Mouse (Mus musculus) common myeloid progenitor, adult 5-6 weeks (primary cell): ENCODE measurements at regions not wholly inside any gene's neighbourhood (a gene's known extent, or its start where the extent isn't known, plus 50 kb on each side); places are given as distances from the start of the nearest gene placed in this dataset.

Experiments
- ATAC-seq: replicated peaks from 2 replicates; pipeline ENCODE4 v1.8.0; 2016; ENCODE audit warnings: low read depth, mild to moderate bottlenecking, moderate TSS enrichment, inconsistent platforms; ENCODE audit not compliant: poor library complexity, severe bottlenecking

DNA sequence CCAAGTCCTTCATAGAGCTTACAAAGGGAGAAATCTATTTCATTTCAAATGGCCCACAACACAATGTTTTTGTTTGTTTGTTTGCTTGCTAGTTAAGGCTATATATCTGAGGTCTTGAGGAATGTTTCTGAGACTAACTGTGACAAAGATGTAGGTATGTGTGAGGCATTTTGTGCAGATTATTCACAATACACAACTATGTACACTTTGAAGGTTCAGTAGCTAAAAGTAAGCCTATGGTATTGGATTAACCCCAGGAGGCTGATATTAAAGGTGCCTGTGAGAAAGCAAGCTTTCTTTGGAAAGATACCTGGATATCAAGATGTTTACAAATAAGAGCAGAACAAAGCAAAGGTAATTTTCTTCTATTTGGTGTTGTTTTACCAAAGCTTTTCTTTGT is 179.8 kb downstream of the Ifng start:
- no peak for ATAC-seq

DNA sequence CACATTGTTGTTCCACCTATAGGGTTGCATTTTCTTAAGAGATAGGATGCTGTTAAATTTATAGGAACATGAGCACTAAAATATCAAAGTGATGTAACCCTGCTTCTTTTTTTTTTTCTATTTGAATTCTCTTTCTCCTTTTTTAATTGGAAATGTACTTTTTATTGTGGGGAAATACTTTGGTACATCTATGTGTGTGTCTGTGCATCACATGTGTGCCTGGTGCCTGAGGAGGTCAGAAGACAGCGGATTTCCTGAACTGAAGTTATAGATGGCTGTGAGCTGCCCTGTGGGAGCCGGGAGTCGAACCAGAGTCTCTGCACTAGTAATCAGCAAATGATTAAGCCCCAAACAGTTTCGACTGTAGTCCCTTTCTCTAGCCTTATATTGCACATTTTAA is 180.7 kb downstream of the Ifng start:
- ATAC-seq: no peak

DNA sequence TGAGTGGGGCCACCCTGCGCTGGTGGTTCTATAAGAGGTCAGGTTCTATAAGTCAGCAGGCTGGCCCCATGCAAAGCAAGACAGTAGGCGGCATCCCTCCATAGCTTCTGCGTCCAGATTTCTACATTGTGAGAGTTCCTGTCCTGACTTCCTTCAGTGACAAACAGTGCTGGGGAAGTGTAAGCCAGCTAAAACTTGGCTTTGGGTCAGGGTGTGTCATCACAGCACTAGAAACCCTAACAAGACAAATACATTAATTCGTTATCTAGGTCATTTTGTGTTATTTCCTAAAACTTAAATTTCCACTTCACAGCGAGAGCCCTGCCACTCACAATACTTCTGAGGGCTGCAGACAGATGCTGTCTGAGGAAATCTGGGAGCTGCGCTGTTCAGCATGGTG is 181.3 kb downstream of the Ifng start:
- ATAC-seq: no peak

DNA sequence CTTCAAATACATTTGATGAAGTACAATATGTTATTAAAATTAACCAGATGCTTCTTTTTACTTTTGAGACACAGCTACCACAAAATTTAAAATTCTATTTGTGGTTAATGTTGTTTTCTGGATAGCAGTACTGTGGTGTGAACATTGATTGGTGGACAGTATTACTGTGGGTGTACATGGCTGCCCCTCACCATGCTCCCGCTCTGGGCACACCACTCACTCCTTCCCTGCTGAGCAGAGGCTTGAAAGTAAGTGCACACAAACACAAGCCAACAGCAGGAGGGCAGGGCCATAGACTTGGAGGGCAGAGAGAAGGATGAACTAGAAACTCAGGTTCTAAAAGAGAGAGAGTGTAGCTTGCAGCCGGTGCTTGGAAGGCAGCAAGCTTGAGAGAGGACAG is 182.1 kb downstream of the Ifng start:
- ATAC-seq: no peak

DNA sequence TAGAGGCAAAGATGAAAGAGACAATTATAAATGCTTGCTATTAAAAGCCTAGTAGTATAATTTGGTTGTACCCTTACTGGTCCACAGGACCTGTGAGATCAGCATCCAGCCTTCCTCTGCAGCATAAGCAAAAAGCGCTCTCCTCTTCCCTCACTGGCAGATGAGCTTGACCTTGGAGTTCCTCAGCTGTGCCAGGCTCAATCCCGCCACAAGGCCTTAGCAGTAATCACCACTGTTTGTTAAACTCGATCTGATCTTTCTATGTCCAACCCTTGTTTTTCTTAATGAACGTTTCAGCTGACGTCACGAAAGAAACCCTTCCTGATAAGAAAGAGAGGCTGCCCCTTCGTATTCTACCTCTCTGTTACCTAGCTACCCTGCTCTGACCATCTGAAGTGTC is 183.5 kb downstream of the Ifng start:
- no peak for ATAC-seq

DNA sequence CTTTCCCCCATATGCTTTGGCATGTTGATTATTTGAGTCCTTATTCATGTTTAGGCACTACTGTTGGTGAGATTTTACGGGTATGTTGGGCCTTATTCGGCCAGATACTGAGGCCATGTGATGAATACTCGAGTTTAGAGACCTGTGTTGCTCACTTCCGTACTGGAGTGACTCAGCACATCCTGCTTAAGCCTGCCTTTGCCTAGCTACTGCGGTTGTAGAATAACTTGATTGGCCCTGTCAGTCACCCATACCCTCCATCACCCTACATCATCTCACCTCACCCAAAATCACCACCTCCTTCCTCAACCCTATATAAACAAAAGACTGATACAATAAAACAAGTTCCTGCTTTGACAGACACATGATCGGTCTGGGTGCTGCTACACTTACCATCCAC is 187.2 kb downstream of the Ifng start:
- ATAC-seq: 0 out of 2 replicates have a peak, but pooled peaks have one; percentile 36

DNA sequence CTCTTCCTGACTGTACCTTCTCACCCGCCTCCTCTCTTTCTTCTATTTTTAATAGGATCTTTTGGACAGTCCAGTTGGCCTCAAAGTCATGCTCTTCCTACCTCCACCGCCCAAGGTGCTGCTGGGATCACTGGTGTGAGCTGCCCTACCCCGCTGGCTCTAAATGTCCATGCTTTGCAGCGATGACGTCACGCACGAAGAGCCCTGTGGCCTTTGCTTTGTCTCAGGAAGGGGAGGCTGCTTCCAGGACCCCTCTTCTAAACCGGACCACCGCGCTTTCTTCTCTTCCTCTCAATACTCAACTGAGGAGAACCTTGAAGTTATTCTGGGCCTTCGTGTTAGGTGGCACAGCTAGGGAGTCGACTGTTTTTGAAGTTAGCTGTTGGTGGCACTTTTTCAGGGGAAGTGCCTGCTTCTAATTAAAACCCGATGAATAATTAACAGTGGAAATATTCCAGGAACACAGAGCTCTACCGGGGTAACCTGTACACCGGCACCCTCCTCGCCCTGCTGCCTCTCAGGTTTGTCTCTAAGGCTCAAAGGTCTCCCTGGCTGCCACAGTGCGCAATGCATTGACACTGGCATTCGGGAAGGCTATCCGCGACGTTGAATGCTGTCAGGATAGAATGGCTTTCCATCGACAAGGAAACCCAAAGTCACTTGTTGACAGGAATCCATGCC is 188.7 kb downstream of the Ifng start:
- no peak for ATAC-seq

DNA sequence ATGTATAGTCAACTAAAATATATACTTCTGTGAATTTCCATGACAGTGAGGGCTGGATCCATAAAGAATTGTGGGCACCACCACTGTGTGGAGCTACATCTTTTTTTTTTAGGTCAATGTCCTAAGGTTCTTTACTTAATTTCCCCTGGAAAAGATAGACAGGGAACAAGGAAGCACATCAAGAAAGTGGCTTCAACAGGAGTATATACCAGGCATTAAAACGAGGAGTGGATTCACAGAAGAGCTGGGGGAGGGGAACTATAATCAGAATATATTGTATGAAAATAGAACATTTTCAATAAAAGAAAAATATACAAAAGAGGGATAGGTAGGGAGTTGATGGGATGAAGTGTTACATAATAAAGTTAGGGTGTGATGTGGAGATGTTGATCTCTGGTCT is 190.9 kb downstream of the Ifng start:
- ATAC-seq: no peak

DNA sequence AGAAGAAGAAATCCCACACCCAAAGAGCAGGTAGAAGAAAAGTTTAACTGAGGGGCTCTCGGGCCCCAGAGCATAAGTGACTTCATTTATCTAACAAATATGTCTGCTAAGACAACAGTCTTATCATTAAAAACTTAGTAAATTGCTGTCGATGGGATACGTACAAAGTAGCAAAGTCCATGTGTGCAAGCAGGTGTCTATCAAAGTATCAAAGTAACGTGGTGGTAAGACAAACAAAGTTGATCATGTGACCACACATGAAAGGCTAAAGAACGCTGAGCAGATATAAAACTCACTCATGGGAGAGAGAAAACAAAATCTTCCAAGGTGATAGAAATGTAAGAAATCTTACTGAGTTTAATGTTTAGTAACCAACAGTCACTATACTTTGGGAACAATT is 191.3 kb downstream of the Ifng start:
- no peak for ATAC-seq

DNA sequence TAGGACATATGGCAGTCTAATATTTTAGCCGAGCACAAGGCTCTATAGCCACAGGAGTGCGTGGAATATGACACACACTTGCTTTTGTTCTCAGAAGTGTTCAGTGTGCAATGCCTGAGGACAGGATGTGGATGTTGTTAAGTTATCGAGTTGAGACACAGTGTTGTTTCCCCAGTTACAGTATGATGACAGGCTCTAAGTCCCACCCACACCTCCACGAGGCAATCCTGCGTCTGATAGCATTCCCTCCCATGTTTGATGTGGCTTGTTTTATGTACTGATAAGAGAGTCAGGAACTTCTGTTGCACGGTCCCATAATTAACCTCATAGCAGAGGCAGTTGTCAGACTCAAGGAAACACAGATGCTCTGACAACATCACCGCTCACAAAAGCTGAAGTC is 192.6 kb downstream of the Ifng start:
- peak; percentile 98 for ATAC-seq

DNA sequence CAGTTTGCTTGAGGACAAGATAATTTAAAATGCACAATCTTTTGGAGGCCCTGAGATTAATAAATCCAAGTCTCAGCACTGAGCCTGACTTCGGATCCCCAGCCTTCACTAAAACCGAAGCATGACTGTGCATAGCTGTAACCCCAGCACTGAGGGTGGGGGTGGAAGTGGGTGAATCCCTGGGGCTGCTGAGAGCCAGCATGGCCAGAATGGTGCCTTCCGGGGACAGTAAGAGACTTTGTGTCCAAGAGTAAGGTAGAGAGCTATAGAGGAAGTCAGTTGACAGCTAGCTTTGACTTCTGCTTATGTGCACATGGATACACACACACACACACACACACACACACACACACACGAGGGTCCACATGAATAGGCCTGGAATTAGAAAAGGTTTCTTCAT is 198.3 kb downstream of the Ifng start:
- peak; percentile 60 for ATAC-seq

DNA sequence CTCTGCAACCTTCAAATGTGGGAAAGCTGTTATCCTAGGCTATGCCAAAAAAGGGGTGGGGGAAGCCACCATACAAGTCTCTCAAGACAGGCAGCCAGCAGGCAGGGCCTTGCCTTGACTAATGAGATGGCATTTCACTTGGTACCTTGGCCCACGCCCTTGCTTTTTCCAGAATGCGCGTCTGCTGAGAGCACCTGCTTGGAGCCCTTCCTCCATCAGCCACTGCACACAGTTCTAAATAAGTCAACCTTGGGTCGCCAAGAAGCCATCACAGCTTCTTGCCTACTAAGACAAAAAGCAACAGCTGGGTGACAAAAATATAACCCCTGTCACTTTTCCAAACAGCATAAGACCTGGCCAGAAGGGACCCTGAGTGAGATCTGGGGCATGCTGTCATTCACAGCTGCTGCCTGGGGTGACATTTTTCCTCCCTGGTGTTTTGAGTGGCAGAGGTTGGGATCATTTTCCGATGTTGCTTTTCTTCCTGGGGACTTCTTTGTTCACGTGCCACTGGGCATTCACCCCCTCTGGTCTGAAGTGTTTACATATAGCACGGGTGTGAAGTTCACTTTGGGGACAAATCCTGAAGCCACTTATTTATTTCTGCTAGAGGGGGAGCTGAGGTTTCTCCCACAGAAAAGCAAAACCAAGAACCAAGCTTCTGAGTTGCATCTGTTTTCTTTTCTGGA is 199.4 kb downstream of the Ifng start:
- ATAC-seq: no peak

DNA sequence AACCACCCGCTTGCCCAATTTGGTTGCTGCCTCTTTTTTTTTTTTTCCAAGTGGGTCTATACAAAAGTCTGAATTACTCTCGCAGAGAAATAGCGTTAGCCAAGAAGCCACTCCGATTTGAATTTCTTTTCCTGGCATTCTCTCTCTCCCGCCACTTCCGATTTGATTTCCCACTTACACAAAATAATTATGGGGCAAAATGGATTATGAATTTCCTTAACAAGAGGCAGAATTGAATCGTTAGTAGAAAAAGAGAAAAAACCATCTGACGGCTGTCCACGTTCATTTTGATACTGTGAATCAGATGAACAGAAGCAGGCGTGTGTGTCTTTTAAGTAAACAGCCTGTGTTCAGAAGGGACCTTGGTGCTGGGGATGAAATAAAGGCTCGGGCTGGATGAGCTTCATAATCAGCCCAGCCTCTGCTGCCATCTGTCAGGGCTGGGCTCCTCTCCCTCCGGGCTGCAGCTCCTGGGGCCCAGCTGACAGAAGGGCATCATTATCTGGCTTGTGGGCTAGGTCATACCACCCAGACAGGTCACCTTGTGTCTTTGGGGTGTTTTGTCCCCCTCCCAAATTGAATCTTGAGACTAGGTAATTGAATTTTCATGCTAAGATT is 200.1 kb downstream of the Ifng start:
- no peak for ATAC-seq

DNA sequence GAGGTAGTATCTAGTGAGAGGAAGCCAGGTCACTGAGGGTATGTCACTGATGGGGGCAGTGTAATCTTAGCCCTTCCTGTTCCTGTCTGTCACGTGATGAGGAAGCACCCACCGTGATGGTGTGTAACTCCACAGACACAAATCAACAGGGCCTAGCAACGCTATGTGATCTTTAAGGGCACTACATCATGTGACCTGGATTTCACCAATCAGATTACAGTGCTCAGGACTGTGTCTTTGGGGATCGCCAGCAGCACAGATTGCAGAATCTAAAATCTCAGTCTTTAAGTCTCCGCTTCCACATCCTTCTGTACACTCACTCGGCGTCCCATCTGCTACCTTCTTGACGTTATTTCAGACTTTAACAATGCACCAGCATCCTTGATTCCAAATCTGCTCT is 202.8 kb downstream of the Ifng start:
- 0 out of 2 replicates have a peak, but pooled peaks have one; percentile 42 for ATAC-seq

DNA sequence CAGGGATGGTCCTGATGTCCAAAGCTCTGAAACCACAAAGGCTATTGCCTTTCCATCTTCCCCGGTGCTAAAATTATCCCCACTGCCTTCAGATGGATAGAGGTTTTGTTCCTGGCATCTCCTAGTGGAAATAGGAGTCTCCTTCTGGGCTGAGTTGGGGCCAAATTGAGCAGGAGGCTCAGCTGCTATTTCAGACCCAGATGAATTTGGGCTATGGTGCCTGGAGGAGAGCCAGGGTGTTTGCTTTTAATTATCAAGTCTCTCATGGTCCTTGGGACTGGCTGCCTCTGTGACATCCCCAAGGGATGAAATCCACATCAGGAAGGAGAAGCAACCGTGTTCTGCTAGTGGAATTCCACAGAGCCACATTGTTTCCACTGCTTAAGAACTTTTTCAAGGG is 207.3 kb downstream of the Ifng start:
- no peak for ATAC-seq

DNA sequence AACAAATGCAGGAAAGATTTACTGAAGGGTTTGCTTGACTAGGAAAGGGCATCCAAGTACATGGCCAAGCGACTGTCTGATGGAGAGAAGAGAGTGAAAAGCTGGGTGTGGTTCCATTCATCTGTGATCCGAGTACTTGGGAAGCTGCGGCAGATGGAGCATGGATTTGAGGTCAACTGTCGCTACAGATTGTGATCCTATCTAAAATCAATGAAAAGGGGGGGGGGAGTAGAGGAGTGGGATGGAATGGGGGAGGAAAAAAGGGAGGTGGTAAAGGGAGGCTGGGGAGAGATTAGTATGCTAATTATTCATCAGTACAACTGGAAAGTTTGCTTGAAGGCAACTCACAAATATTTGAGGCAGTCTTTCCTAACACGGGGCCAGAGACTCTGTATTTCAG is 213.4 kb downstream of the Dyrk2 start:
- no peak for ATAC-seq

DNA sequence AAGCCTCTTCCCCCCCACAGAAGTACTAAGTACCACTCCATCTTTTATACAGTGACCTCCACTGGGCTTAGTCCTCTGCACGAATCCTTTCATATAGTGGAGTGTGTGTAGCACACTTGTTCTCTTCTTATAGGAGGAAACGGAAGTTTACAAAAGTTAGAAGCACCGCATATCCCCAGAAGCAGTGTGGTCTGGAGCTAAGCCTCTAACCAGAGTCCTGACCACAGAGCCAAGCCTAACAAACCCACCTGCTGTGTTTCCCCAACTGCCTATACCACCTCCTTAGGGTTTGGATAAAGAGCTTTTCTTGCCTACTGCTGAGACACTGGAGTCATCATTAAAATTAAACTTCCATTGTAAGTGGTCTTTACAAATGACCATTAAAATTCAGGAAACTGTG is 204.0 kb downstream of the Dyrk2 start:
- ATAC-seq: peak; percentile 62

DNA sequence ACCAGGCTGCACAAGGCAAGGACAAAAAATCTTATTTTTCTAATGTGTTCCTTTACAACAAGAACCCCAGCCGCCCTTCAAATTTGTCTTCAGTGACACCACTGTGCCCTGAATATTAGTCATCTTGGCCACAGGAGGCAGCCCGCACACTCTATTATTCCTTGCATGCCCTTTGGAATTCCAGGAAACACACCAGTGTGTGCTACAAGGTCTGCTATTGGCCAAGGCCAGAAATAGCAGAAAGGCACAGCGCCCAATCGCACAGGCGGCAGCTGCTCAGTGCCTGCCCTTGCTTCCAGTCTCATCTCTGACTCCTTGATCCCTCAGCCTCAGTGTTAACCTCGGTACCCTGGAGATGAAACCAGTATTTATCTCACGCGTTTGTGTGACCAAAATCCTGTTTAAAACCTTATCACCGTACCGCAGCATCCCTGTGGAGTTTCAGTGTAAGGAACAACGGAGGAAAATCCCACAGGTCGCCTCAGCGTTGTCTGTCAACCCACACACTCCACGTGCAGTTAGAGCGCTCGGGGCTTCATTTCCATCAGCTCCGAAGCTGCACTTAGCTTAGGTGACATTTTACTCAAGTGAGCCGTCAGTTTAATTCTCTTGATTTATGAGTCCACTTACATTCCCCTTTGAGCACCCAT is 194.1 kb downstream of the Dyrk2 start:
- no peak for ATAC-seq

DNA sequence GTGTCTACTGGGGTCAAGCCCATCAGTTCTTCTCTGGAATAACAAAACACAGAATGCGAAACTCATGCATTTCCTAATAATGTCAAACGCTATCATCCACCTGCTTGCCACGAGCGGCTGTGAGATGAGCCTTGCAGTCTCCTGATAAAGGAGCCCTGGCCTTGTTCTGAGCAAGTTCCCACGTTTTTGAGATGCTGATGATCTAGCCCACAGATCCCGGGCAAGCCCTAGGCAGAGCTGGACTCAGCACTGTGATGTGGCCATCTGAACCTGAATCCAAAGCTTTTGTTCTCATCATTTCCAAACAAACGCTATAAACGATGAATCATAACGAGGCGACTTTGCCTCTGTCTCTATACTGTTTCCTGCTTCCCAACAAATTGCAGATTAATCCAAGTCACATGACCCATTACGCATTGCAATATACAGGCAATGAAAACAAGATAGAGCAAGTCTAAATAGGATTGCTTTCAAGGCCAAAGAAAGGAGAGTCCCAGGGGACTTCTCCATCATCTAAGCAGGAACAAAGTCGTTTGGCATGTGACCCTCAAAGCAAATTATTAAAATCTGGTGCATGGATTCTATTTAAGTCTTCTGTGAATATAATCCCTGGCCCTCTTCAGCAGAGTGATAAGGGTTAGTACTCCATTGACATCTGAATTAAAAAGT is 191.1 kb downstream of the Dyrk2 start:
- ATAC-seq: no peak

DNA sequence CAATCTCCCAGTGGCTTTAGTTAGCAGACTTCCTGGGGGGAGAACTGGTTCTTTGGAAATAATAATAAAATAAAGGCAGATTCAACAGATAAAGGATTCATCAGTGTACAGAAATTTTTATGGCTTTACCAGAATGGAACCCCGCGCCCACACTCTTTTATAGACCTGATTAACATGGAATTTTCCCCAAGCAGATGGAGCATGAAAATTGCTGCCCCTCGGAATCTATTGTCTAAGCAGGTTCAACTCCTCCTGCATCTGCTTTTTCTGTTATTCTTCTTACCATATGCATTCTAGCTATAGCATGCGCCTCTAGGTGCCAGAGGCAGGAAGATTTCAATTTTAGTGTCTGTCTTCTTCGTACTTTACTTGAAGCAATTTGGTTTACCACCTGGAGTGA is 190.5 kb downstream of the Dyrk2 start:
- ATAC-seq: no peak

DNA sequence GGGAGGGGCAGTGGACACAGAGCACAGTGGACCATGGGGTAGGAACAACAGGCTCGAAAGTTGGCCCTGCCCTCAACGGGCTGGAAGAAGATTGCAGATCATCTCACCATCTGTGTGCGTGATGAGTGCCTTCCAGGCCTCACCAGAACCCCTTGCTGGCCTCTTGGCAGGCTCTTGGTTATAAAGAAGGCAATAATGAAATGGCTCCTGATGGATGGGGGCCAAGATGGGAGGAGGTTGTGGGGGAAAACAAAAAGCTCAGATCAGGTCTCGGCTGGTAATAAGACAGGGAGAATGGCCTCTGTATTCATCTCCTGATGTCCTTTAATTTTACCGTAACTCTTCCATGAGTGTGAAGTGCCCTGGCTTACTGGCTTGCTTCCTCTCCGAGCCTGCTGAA is 189.1 kb downstream of the Dyrk2 start:
- no peak for ATAC-seq
